Mouse (Mus musculus): ENCODE data around the gene Ccdc81. TPM values are rescaled to one million over a fixed set of nuclear protein-coding genes. Genes with fewer than 3 reads are reported as not detected.

Ccdc81 gene
- polyA plus RNA-seq, 1 experiment from 2014 or later = 0.10 TPM

- Histone ChIP-seq H3K4me2 (no peak overlapping the region), H3K36me3 (ENCODE audit: control insufficient read depth, insufficient read depth, low read length) (peaks cover 2% of the 10 kb centered on the region; the same call in 1 of the 2 replicates), H3K4me1 (ENCODE audit: control insufficient read depth, insufficient read depth, low read length) (no peaks in the 10 kb centered on the region), H3K9me3 (ENCODE audit: control insufficient read depth, low read length) (no peaks in the 10 kb centered on the region), H3K27me3 (ENCODE audit: control insufficient read depth, insufficient read depth, low read length) (no peaks in the 10 kb centered on the region), H3K4me3 (ENCODE audit: low read depth, low read length) (no peak overlapping the region), H3K27ac (ENCODE audit: low read depth, low read length) (no peak overlapping the region), H3K9ac (ENCODE audit: low read length) (no peak overlapping the region)
- DNase-seq (ENCODE audit: low spot score, missing footprints) (no peak), ATAC-seq (ENCODE audit: low FRiP score) (0 out of 2 replicates have a peak, but pooled peaks have one; percentile 11)
- 93% methylated on average over 3 of the region's 3 CpGs for WGBS
Measured at GRCm38 (mm10) chr7:89913432-89914158, 10.2 kb upstream of the Ccdc81 start.

DNA sequence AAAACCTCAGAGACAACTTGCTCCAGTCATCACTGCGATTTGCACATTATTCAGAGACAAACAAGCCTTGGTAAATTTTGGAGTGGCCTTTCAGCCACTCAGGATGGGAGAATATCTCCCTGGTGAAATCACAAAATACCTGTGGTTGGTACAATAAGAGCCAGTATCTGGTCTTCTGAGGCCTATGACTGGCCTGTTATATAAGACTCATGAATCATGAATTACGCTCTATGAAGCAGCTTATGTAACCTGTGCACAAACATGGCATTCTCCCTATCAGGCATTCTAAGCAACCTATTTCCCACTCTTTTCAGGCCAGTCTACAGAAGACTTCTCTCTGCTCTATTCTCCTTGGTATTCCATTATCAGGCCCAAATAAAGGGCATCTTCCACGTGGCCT, 8.9 kb upstream of the Ccdc81 start:
- Histone ChIP-seq H3K4me3 (ENCODE audit: low read depth, low read length) (no peak overlapping the region), H3K27ac (ENCODE audit: low read depth, low read length) (no peak overlapping the region), H3K36me3 (ENCODE audit: control insufficient read depth, insufficient read depth, low read length) (peaks cover under 1% of the 10 kb centered on the region; the same call in 1 of the 2 replicates), H3K9me3 (ENCODE audit: control insufficient read depth, low read length) (no peaks in the 10 kb centered on the region), H3K27me3 (ENCODE audit: control insufficient read depth, insufficient read depth, low read length) (no peaks in the 10 kb centered on the region), H3K4me1 (ENCODE audit: control insufficient read depth, insufficient read depth, low read length) (no peaks in the 10 kb centered on the region), H3K4me2 (no peak overlapping the region), H3K9ac (ENCODE audit: low read length) (no peak overlapping the region)
- DNase-seq (ENCODE audit: low spot score, missing footprints) (no peak), ATAC-seq (ENCODE audit: low FRiP score) (no peak)
- 90% methylated on average over 3 of the region's 3 CpGs for WGBS

GRCm38 (mm10) chr7:89909711-89910110, 6.3 kb upstream of the Ccdc81 start:
- Histone ChIP-seq H3K4me3 (ENCODE audit: low read depth, low read length) (no peak overlapping the region), H3K4me2 (no peak overlapping the region), H3K36me3 (ENCODE audit: control insufficient read depth, insufficient read depth, low read length) (no peaks in the 10 kb centered on the region), H3K4me1 (ENCODE audit: control insufficient read depth, insufficient read depth, low read length) (no peaks in the 10 kb centered on the region), H3K27ac (ENCODE audit: low read depth, low read length) (no peak overlapping the region), H3K9me3 (ENCODE audit: control insufficient read depth, low read length) (no peaks in the 10 kb centered on the region), H3K9ac (ENCODE audit: low read length) (no peak overlapping the region), H3K27me3 (ENCODE audit: control insufficient read depth, insufficient read depth, low read length) (no peaks in the 10 kb centered on the region)
- 81% methylated on average over 4 of the region's 4 CpGs for WGBS
- DNase-seq (ENCODE audit: low spot score, missing footprints) = no peak
- ATAC-seq (ENCODE audit: low FRiP score) = no peak

DNA sequence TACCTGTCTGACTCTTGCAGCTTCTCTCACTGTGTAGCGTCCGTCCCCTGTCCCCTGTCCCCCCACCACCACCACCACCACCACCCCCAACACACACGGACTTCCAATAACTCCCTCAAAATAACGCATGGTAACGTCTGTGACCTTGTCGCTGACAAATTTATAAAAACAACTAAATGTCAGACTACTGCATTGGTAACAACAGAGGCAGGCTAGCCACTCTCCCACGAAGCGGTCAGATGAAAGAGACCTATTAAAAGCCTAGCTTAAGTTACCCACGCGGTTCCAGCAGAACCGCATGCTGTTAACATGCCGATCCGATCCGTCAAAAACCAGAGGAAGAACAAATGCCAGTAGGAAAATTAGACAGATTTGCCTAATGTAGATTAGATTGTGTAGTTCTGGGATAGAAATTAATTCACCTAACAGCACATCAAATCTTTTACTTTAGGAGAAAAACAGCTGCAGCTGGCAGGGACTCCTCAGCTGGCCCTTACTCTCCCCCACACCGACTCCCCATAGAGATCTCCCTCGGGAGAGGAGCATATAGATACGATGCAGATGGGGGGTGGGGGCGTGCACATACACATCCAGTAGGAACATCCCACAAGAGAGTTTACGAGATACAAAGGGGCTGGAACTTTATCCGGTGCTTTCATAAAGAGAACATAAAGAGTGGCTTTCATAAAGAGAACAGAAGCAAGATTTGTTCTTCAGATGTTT, 5.6 kb upstream of the Ccdc81 start:
- Histone ChIP-seq H3K27ac (ENCODE audit: low read depth, low read length) (no peak overlapping the region), H3K9ac (ENCODE audit: low read length) (no peak overlapping the region), H3K36me3 (ENCODE audit: control insufficient read depth, insufficient read depth, low read length) (no peaks in the 10 kb centered on the region), H3K4me2 (no peak overlapping the region), H3K4me1 (ENCODE audit: control insufficient read depth, insufficient read depth, low read length) (no peaks in the 10 kb centered on the region), H3K9me3 (ENCODE audit: control insufficient read depth, low read length) (no peaks in the 10 kb centered on the region), H3K27me3 (ENCODE audit: control insufficient read depth, insufficient read depth, low read length) (no peaks in the 10 kb centered on the region), H3K4me3 (ENCODE audit: low read depth, low read length) (no peak overlapping the region)
- DNase-seq (ENCODE audit: low spot score, missing footprints) (no peak), ATAC-seq (ENCODE audit: low FRiP score) (no peak)
- 80% methylated on average over 20 of the region's 20 CpGs for WGBS

GRCm38 (mm10) chr7:89908421-89908820, 5.0 kb upstream of the Ccdc81 start:
- Histone ChIP-seq H3K4me1 (ENCODE audit: control insufficient read depth, insufficient read depth, low read length) (no peaks in the 10 kb centered on the region), H3K9me3 (ENCODE audit: control insufficient read depth, low read length) (no peaks in the 10 kb centered on the region), H3K4me2 (no peak overlapping the region), H3K9ac (ENCODE audit: low read length) (no peak overlapping the region), H3K36me3 (ENCODE audit: control insufficient read depth, insufficient read depth, low read length) (no peaks in the 10 kb centered on the region), H3K27me3 (ENCODE audit: control insufficient read depth, insufficient read depth, low read length) (no peaks in the 10 kb centered on the region), H3K27ac (ENCODE audit: low read depth, low read length) (no peak overlapping the region), H3K4me3 (ENCODE audit: low read depth, low read length) (no peak overlapping the region)
- 67% methylated on average over 7 of the region's 7 CpGs for WGBS
- ATAC-seq (ENCODE audit: low FRiP score) (no peak), DNase-seq (ENCODE audit: low spot score, missing footprints) (no peak)

GRCm38 (mm10) chr7:89907950-89908349, 4.5 kb upstream of the Ccdc81 start:
- peak; percentile 45 for ATAC-seq (ENCODE audit: low FRiP score)
- WGBS = 20% methylated on average over 8 of the region's 8 CpGs

DNA sequence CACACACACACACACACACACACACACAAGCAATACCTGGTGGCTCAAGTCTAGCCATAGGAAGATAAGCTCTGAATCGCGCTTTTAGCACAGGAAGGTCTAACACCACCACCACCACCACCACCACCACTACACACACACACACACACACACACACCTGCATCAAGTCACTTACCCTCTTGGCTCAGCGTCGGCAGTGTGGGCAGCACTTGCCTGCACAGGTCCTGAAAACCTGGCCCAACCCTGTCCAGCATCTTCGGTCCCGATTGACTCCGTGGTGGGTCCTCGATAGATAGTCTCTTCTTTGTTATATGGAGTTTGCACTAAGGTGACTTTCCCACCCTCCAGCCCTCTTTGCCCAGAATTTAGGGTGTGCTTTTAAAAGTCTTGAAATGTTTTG, 422 bp downstream of the Ccdc81 start:
- Histone ChIP-seq H3K4me1 (ENCODE audit: control insufficient read depth, insufficient read depth, low read length) (peaks cover 2% of the 10 kb centered on the region; the same call in 1 of the 2 replicates), H3K4me3 (ENCODE audit: low read depth, low read length) (no peak overlapping the region), H3K4me2 (peak overlapping the region; percentile 23; the same call in 1 of the 2 replicates), H3K27me3 (ENCODE audit: control insufficient read depth, insufficient read depth, low read length) (no peaks in the 10 kb centered on the region), H3K36me3 (ENCODE audit: control insufficient read depth, insufficient read depth, low read length) (no peaks in the 10 kb centered on the region), H3K9ac (ENCODE audit: low read length) (no peak overlapping the region), H3K9me3 (ENCODE audit: control insufficient read depth, low read length) (no peaks in the 10 kb centered on the region), H3K27ac (ENCODE audit: low read depth, low read length) (no peak overlapping the region)
- DNase-seq (ENCODE audit: low spot score, missing footprints) = no peak
- peak; percentile 40; the same call in 1 of the 2 replicates for ATAC-seq (ENCODE audit: low FRiP score)
- WGBS = 84% methylated on average over 8 of the region's 8 CpGs

More at GRCm38 (mm10) chr7:89907950-89908349, 4.5 kb upstream of the Ccdc81 start:
- no peak overlapping the region for H3K9ac ChIP-seq (ENCODE audit: low read length)
- no peak overlapping the region for H3K4me2 ChIP-seq
- H3K4me1 ChIP-seq (ENCODE audit: control insufficient read depth, insufficient read depth, low read length) = peaks cover 2% of the 10 kb centered on the region; the same call in 1 of the 2 replicates
- no peak overlapping the region for H3K27ac ChIP-seq (ENCODE audit: low read depth, low read length)
- DNase-seq (ENCODE audit: low spot score, missing footprints) = peak; percentile 98
- no peak overlapping the region for H3K4me3 ChIP-seq (ENCODE audit: low read depth, low read length)
- no peaks in the 10 kb centered on the region for H3K9me3 ChIP-seq (ENCODE audit: control insufficient read depth, low read length)
- no peaks in the 10 kb centered on the region for H3K27me3 ChIP-seq (ENCODE audit: control insufficient read depth, insufficient read depth, low read length)
- no peaks in the 10 kb centered on the region for H3K36me3 ChIP-seq (ENCODE audit: control insufficient read depth, insufficient read depth, low read length)

GRCm38 (mm10) chr7:89891856-89892255, 11.6 kb downstream of the Ccdc81 start:
- no peaks in the 10 kb centered on the region for H3K4me1 ChIP-seq (ENCODE audit: control insufficient read depth, insufficient read depth, low read length)
- H3K9me3 ChIP-seq (ENCODE audit: control insufficient read depth, low read length) = no peaks in the 10 kb centered on the region
- no peak for DNase-seq (ENCODE audit: low spot score, missing footprints)
- no peak for ATAC-seq (ENCODE audit: low FRiP score)
- H3K9ac ChIP-seq (ENCODE audit: low read length) = no peak overlapping the region
- no peak overlapping the region for H3K27ac ChIP-seq (ENCODE audit: low read depth, low read length)
- no peak overlapping the region for H3K4me3 ChIP-seq (ENCODE audit: low read depth, low read length)
- H3K36me3 ChIP-seq (ENCODE audit: control insufficient read depth, insufficient read depth, low read length) = no peaks in the 10 kb centered on the region
- 30% methylated on average over 4 of the region's 4 CpGs for WGBS
- H3K4me2 ChIP-seq = no peak overlapping the region
- no peaks in the 10 kb centered on the region for H3K27me3 ChIP-seq (ENCODE audit: control insufficient read depth, insufficient read depth, low read length)

DNA sequence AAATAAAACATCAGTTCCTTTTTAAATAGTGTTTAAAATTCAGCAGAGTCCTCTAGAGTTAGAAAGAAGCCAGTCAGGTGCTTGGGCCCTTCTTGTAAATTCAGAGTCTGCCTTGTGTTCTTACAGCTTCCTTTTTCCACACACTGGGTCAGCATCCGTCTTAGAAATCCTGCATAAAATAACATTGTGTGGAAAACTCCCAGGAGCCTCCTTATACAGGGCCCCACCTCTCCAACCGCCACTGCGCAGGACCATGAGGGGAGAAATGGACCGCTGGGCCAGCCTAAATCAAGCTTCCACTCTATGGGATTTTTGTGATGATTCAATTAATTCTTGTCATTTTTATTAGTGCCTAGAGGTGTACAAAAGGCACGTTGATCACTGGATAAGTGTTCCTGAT, 12.0 kb downstream of the Ccdc81 start:
- WGBS = 83% methylated on average over 5 of the region's 5 CpGs
- H3K4me2 ChIP-seq = no peak overlapping the region
- no peak for DNase-seq (ENCODE audit: low spot score, missing footprints)
- H3K27ac ChIP-seq (ENCODE audit: low read depth, low read length) = no peak overlapping the region
- no peaks in the 10 kb centered on the region for H3K4me1 ChIP-seq (ENCODE audit: control insufficient read depth, insufficient read depth, low read length)
- no peaks in the 10 kb centered on the region for H3K9me3 ChIP-seq (ENCODE audit: control insufficient read depth, low read length)
- H3K27me3 ChIP-seq (ENCODE audit: control insufficient read depth, insufficient read depth, low read length) = no peaks in the 10 kb centered on the region
- H3K36me3 ChIP-seq (ENCODE audit: control insufficient read depth, insufficient read depth, low read length) = no peaks in the 10 kb centered on the region
- no peak overlapping the region for H3K9ac ChIP-seq (ENCODE audit: low read length)
- ATAC-seq (ENCODE audit: low FRiP score) = no peak
- no peak overlapping the region for H3K4me3 ChIP-seq (ENCODE audit: low read depth, low read length)

All from midbrain, embryonic 11.5 days (tissue).